Mouse (Mus musculus) hematopoietic stem cell, adult 5-6 weeks (primary cell): Measurements from ENCODE around the gene Ccnk. TPM values are rescaled to one million over a fixed set of nuclear protein-coding genes. Genes with fewer than 3 reads are reported as not detected.

Experiments
- ATAC-seq, 2 experiments: fragments of 125-278 bp in 1 of 2; replicated peaks in 1 of 2; 2 replicates each; pipeline ENCODE4 v1.8.0; 2016 to 2017; ENCODE audit warnings: inconsistent platforms in 2 of 2, mild to moderate bottlenecking in 2 of 2, moderate number of reproducible peaks in 2 of 2, low read depth in 1 of 2, moderate TSS enrichment in 1 of 2; ENCODE audit not compliant: low FRiP score in 2 of 2, poor library complexity in 2 of 2, severe bottlenecking in 2 of 2, insufficient read depth in 1 of 2, low TSS enrichment in 1 of 2
- total RNA-seq: library from RNA; stranded (forward); fragments of 172-1452, 232-1000 nt; gene quantifications from 2 replicates; pipeline ENCODE4 v1.2.3, GENCODE M21; 2017

Ccnk gene
- total RNA-seq, 1 experiment from 2014 or later = 15.1 TPM

DNA sequence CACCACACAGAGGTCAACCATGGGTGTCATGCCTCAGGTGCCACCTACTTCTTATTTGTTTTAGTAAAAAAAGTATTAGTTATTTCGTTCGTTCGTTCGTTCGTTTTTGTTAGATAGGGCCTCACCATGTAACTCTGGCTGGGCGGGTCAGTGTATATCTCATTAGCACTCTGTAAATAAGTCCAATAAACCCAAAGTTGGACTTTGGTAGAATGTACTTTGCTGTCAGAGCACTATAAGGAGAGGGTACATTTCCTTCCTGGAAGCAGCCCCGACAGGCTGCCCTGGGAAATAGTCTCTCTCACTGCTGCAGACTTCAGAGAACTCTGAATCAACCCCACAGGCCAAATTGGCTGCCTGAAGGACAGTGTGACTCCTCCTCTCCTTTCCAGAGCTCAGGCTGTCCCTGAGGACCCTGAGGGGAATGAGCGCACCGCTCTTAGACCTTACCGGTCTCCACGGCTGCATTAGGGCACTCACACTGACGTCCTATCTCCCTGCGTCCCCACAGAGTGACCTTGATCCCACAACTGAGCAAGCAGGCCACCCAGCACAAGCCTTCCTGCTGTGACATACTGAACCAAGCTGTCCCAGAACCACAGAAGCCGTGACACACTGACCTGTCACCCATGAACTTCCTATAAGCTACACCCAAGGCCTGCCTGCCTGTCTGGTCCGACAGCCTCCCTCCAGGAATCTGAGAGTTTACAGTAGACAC, 72.6 kb downstream of the Ccnk start:
- no peak for ATAC-seq

Other genes with a start within 250 kb of the Ccnk start
- 0.15 and 0.19 TPM in 2 replicates for gene Bcl11b, start 176.0 kb upstream of the Ccnk start, total RNA-seq
- 99.8 and 107 TPM in 2 replicates for gene Setd3, start 265 bp upstream of the Ccnk start, total RNA-seq
- gene Ccdc85c, start 95.8 kb downstream of the Ccnk start, total RNA-seq = 1.4 and 4.4 TPM in 2 replicates
- not detected in 2 replicates for gene Hhipl1, start 126.7 kb downstream of the Ccnk start, total RNA-seq
- gene Cyp46a1, start 154.8 kb downstream of the Ccnk start, total RNA-seq = 0.10 and 0.38 TPM in 2 replicates
- not detected in 2 replicates for gene Eml1, start 191.4 kb downstream of the Ccnk start, total RNA-seq